Mouse (Mus musculus) heart, embryonic 15.5 days (tissue): ENCODE measurements around the gene Gapdhs. TPM values are rescaled to one million over a fixed set of nuclear protein-coding genes. Genes with fewer than 3 reads are reported as not detected.

Experiments used
- polyA plus RNA-seq: library from polyadenylated mRNA; unstranded; fragments of >200 nt; fragmentation: Nextera tagmentation; extraction: Ambion mirVana; gene quantifications from 2 replicates; pipeline ENCODE4 v1.2.1, GENCODE M21; 2015

Gene Gapdhs
- polyA plus RNA-seq, 1 experiment from 2014 or later = not detected

Other genes starting within 250 kb of the Gapdhs start
- 6.2 and 8.1 TPM in 2 replicates for gene Arhgap33, start 208.6 kb downstream of the Gapdhs start, polyA plus RNA-seq
- 155 and 176 TPM in 2 replicates for gene Hspb6, start 191.5 kb downstream of the Gapdhs start, polyA plus RNA-seq
- 8.0 and 9.4 TPM in 2 replicates for gene Proser3, start 191.4 kb downstream of the Gapdhs start, polyA plus RNA-seq
- gene Lin37, start 183.8 kb downstream of the Gapdhs start, polyA plus RNA-seq = 32.7 and 33.1 TPM in 2 replicates
- 90.0 and 97.8 TPM in 2 replicates for gene U2af1l4, start 180.4 kb downstream of the Gapdhs start, polyA plus RNA-seq
- 8.4 and 10.8 TPM in 2 replicates for gene Gm49396, start 180.3 kb downstream of the Gapdhs start, polyA plus RNA-seq
- gene Psenen, start 180.1 kb downstream of the Gapdhs start, polyA plus RNA-seq = 104 and 106 TPM in 2 replicates
- gene Igflr1, start 178.3 kb downstream of the Gapdhs start, polyA plus RNA-seq = 3.7 and 4.0 TPM in 2 replicates
- gene Kmt2b, start 155.0 kb downstream of the Gapdhs start, polyA plus RNA-seq = 4.2 and 4.4 TPM in 2 replicates
- 0.14 and 0.23 TPM in 2 replicates for gene Zbtb32, start 144.8 kb downstream of the Gapdhs start, polyA plus RNA-seq
- gene Upk1a, start 130.8 kb downstream of the Gapdhs start, polyA plus RNA-seq = 0.43 and 1.4 TPM in 2 replicates
- 1,740 and 2,396 TPM in 2 replicates for gene Cox6b1, start 117.5 kb downstream of the Gapdhs start, polyA plus RNA-seq
- gene Etv2, start 107.8 kb downstream of the Gapdhs start, polyA plus RNA-seq = not detected in 2 replicates
- gene Rbm42, start 93.4 kb downstream of the Gapdhs start, polyA plus RNA-seq = 73.7 and 92.8 TPM in 2 replicates
- 23.4 and 33.8 TPM in 2 replicates for gene Haus5, start 78.7 kb downstream of the Gapdhs start, polyA plus RNA-seq
- not detected in 2 replicates for gene Pmis2, start 72.1 kb downstream of the Gapdhs start, polyA plus RNA-seq
- gene 2200002J24Rik, start 44.8 kb downstream of the Gapdhs start, polyA plus RNA-seq = 1.0 and 1.4 TPM in 2 replicates
- gene Atp4a, start 31.5 kb downstream of the Gapdhs start, polyA plus RNA-seq = 0.37 and 0.62 TPM in 2 replicates
- 167 and 172 TPM in 2 replicates for gene Tmem147, start 14.1 kb downstream of the Gapdhs start, polyA plus RNA-seq
- 1.2 and 1.5 TPM in 2 replicates for gene Sbsn, start 7.8 kb upstream of the Gapdhs start, polyA plus RNA-seq
- 2.8 and 3.6 TPM in 2 replicates for gene Dmkn, start 20.1 kb upstream of the Gapdhs start, polyA plus RNA-seq
- gene Krtdap, start 44.2 kb upstream of the Gapdhs start, polyA plus RNA-seq = 3.8 and 6.4 TPM in 2 replicates
- 0.20 and 0.44 TPM in 2 replicates for gene Ffar2, start 80.1 kb upstream of the Gapdhs start, polyA plus RNA-seq
- 0.15 TPM in 1 of 2 replicates, not detected in the other for gene Ffar3, start 112.5 kb upstream of the Gapdhs start, polyA plus RNA-seq
- not detected in 2 replicates for gene Ffar1, start 117.9 kb upstream of the Gapdhs start, polyA plus RNA-seq
- gene Cd22, start 136.7 kb upstream of the Gapdhs start, polyA plus RNA-seq = 0.06 TPM in 1 of 2 replicates, not detected in the other
- 0.14 and 0.29 TPM in 2 replicates for gene Mag, start 171.2 kb upstream of the Gapdhs start, polyA plus RNA-seq
- not detected in 2 replicates for gene Hamp2, start 181.0 kb upstream of the Gapdhs start, polyA plus RNA-seq
- gene Hamp, start 200.4 kb upstream of the Gapdhs start, polyA plus RNA-seq = not detected in 2 replicates
- gene Usf2, start 213.1 kb upstream of the Gapdhs start, polyA plus RNA-seq = 13.1 and 16.2 TPM in 2 replicates
- 7.0 and 18.9 TPM in 2 replicates for gene Lsr, start 229.8 kb upstream of the Gapdhs start, polyA plus RNA-seq
- gene Fam187b, start 230.1 kb upstream of the Gapdhs start, polyA plus RNA-seq = 0.54 and 0.86 TPM in 2 replicates